Mouse (Mus musculus) forebrain, embryonic 14.5 days (tissue): Measurements from ENCODE around the gene Aff3. TPM values are rescaled to one million over a fixed set of nuclear protein-coding genes. Genes with fewer than 3 reads are reported as not detected.
A peak's percentile ranks its signal among the peaks of the same experiment; 100 is the strongest.

Experiments used
- ATAC-seq: fragments of 200-750 bp; cut with Nextera tagmentation; 2 replicates; pipeline ENCODE4 v1.8.0; 2017; ENCODE audit warnings: mild to moderate bottlenecking, moderate library complexity
- DNase-seq: peaks from one replicate; pipeline ENCODE4 v3.0.0-alpha.2; 2015; ENCODE audit warnings: low spot score
- H3K27ac ChIP-seq: fragments of 300-500 bp; sonication (generic); 2 replicates; pipeline ENCODE4 v1.5.1; 2014; ENCODE audit warnings: low read depth, mild to moderate bottlenecking, control low read depth, low read length, moderate library complexity
- H3K27me3 ChIP-seq: fragments of 300-500 bp; sonication (generic); replicated peaks from 2 replicates; pipeline ENCODE4 v1.6.1; 2014; ENCODE audit warnings: low read length, control low read depth, mixed read lengths; ENCODE audit not compliant: control insufficient read depth, insufficient read depth
- H3K36me3 ChIP-seq: fragments of 300-500 bp; sonication (generic); 2 replicates; pipeline ENCODE4 v1.6.1; 2014; ENCODE audit warnings: low read length, control low read depth; ENCODE audit not compliant: control insufficient read depth, insufficient read depth
- H3K4me1 ChIP-seq: fragments of 300-500 bp; sonication (generic); 2 replicates; pipeline ENCODE4 v1.6.1; 2014; ENCODE audit warnings: antibody characterized with exemption, low read length, control low read depth; ENCODE audit not compliant: control insufficient read depth, insufficient read depth
- H3K4me2 ChIP-seq: fragments of 300-500 bp; sonication (generic); 2 replicates; pipeline ENCODE4 v1.6.1; 2014; ENCODE audit warnings: mild to moderate bottlenecking, control low read depth, low read length
- H3K4me3 ChIP-seq: fragments of 300-500 bp; sonication (generic); 2 replicates; pipeline ENCODE4 v1.5.1; 2014; ENCODE audit warnings: low read depth, low read length, control low read depth
- H3K9ac ChIP-seq: fragments of 300-500 bp; sonication (generic); 2 replicates; pipeline ENCODE4 v1.6.1; 2014; ENCODE audit warnings: mild to moderate bottlenecking, low read length, control low read depth, moderate library complexity
- H3K9me3 ChIP-seq: fragments of 300-500 bp; sonication (generic); replicated peaks from 2 replicates; pipeline ENCODE4 v1.6.1; 2016; ENCODE audit warnings: low read length, control low read depth, mixed read lengths; ENCODE audit not compliant: control insufficient read depth
- WGBS: fragments of 180-500 bp; shearing (Covaris S2); extraction: QIAGEN DNeasy Blood & Tissue Kit; methylation state at CpG from one replicate; pipeline ENCODE4 v1.1.7; 2014; 5-methylcytosine and 5-hydroxymethylcytosine counted together
- polyA plus RNA-seq: library from polyadenylated mRNA; unstranded; fragments of >200 nt; fragmentation: Nextera tagmentation; extraction: Ambion mirVana; gene quantifications from 2 replicates; pipeline ENCODE4 v1.2.1, GENCODE M21; 2014

The Aff3 gene
- polyA plus RNA-seq, 1 experiment from 2014 or later, result 15.5 TPM

DNA sequence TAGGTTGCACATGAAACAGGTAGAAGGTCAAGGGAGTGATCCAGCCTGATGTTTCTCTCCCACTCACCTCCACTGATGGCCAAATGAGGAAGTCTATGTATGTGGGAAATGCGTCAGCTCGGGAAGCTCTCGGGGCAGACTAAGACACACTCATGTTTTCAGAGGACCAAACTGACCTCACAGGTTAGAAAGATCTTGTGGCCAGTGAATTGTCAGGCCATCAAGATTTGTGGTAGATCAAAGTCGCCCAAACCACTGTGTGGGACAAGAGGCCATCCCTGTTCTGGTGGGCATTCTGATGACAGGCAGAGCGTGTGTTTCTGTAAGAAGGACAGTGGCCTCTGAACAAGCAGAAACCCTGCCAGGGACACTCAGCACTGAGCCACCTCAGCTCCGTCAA, 175.0 kb downstream of the Aff3 start:
- Histone ChIP-seq H3K9me3 (no peaks in the 10 kb centered on the region), H3K4me1 (peaks cover 14% of the 10 kb centered on the region), H3K27me3 (no peaks in the 10 kb centered on the region), H3K27ac (no peak overlapping the region), H3K9ac (no peak overlapping the region), H3K4me2 (no peak overlapping the region), H3K36me3 (no peaks in the 10 kb centered on the region), H3K4me3 (no peak overlapping the region)
- 89% methylated on average over 6 of the region's 6 CpGs for WGBS
- DNase-seq (no peak), ATAC-seq (no peak)

DNA sequence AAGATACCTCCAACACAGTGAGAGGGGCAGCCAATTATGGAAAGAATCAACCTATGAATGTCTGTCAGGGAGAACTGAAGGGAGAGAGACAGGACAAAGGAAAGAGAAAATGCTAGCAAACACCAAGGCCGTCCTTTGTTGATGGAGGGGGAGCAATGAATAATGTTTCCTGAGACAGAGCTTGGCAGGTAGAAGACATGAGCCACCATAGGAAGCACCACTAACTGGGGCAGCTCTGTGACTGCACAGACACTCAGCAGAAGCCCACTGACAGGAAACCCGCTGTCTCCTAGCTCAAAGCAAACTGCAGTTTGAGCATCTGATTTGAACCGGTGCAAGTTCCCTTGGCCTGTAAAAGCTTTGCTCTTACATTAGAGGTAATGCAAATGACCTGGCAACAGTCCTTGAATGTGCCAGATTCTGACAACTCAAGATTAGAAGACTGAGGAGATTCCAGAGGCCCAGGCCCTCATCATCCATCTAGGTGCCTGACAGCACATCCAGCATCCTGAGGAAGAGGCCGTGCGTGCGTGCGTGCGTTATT, 176.0 kb downstream of the Aff3 start:
- DNase-seq (peak; percentile 56), ATAC-seq (no peak)
- Histone ChIP-seq H3K9me3 (no peaks in the 10 kb centered on the region), H3K4me1 (peaks cover 14% of the 10 kb centered on the region), H3K4me3 (no peak overlapping the region), H3K9ac (peak overlapping the region; percentile 35), H3K27ac (peak overlapping the region; percentile 23; the same call in 1 of the 2 replicates), H3K4me2 (no peak overlapping the region), H3K36me3 (no peaks in the 10 kb centered on the region), H3K27me3 (no peaks in the 10 kb centered on the region)
- WGBS, result 40% methylated on average over 8 of the region's 8 CpGs

- H3K27me3 ChIP-seq, result no peaks in the 10 kb centered on the region
- H3K27ac ChIP-seq, result no peak overlapping the region
- DNase-seq (no peak), ATAC-seq (no peak)
- H3K36me3 ChIP-seq, result no peaks in the 10 kb centered on the region
- no peak overlapping the region for H3K4me2 ChIP-seq
- no peak overlapping the region for H3K4me3 ChIP-seq
- no peaks in the 10 kb centered on the region for H3K9me3 ChIP-seq
- 90% methylated on average over 2 of the region's 2 CpGs for WGBS
- no peak overlapping the region for H3K9ac ChIP-seq
- peaks cover 14% of the 10 kb centered on the region for H3K4me1 ChIP-seq
Observed at GRCm38 (mm10) chr1:38487884-38488283, 176.9 kb downstream of the Aff3 start.

DNA sequence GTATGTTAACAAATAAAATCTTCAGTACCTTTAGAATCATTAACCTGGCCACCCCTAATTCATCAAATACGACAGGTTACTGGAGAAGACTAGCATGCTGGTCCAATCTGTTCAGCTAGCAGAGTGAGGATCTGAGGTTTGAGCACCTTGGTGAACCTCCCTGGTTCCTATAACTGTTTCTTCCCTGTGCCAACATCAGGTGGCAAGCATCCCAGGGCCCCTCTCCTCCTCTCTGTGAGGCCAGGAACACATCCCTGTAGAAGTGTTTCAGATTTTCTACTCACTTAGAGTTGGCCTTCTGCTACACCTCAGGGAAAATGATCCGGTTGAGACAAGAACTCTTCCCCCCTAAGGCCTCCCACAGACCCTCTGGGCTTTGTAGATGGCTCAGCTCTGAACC, 181.6 kb downstream of the Aff3 start:
- ATAC-seq, result no peak
- H3K4me2 ChIP-seq, result no peak overlapping the region
- no peaks in the 10 kb centered on the region for H3K36me3 ChIP-seq
- DNase-seq, result no peak
- no peaks in the 10 kb centered on the region for H3K9me3 ChIP-seq
- no peak overlapping the region for H3K4me3 ChIP-seq
- H3K27ac ChIP-seq, result no peak overlapping the region
- H3K4me1 ChIP-seq, result peaks cover 3% of the 10 kb centered on the region; the same call in 1 of the 2 replicates
- no peaks in the 10 kb centered on the region for H3K27me3 ChIP-seq
- H3K9ac ChIP-seq, result no peak overlapping the region
- WGBS, result 93% methylated on average over 2 of the region's 2 CpGs

DNA sequence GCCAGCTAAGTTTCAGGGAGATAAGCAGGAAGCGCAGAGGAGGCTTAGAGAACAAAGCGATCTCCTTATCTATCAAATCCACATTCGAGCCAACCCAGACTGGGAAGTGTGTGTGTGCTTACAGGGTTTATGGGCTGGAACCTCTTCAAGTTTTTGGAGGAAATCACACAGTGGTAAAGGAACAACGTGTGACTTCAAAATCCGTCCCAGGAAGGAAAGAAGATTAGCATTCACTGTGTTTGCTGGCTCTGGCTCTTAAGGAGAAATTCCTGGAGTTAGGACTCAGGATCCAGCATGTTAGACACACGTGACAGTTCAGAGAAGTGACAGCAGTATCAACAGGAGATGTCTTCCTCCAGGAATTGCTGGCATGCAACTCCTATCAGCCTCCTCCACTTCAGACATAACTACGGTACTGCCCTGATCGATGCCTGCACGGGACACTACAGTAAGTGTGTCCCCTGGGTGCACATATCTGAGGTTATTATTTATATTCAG, 186.5 kb downstream of the Aff3 start:
- Histone ChIP-seq H3K27ac (no peak overlapping the region), H3K9me3 (no peaks in the 10 kb centered on the region), H3K9ac (no peak overlapping the region), H3K36me3 (no peaks in the 10 kb centered on the region), H3K27me3 (no peaks in the 10 kb centered on the region), H3K4me1 (no peaks in the 10 kb centered on the region), H3K4me2 (no peak overlapping the region), H3K4me3 (no peak overlapping the region)
- peak; percentile 22 for DNase-seq
- ATAC-seq, result peak; percentile 23; the same call in 1 of the 2 replicates
- 78% methylated on average over 9 of the region's 9 CpGs for WGBS

DNA sequence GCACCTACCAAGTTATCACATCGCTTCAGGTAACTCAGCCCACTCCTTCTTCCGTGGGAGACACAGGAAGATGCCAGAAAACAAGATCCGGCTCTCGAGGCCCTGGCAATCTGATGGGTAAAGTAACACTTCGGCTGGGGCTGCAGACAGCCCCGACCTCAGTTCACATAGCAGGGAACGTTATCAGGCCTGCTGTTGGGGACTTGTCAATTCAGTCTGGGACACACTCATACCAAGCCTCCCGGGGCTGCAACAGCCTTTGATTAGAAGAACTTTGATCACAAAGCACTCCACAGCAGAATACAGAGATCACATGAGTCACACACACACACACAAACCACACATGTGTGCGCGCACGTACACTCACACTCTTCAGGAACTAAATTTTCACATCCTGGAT, 193.9 kb downstream of the Aff3 start:
- Histone ChIP-seq H3K27me3 (no peaks in the 10 kb centered on the region), H3K36me3 (no peaks in the 10 kb centered on the region), H3K4me1 (peaks cover 2% of the 10 kb centered on the region; the same call in 1 of the 2 replicates), H3K9me3 (no peaks in the 10 kb centered on the region), H3K4me2 (no peak overlapping the region), H3K27ac (no peak overlapping the region), H3K9ac (no peak overlapping the region), H3K4me3 (no peak overlapping the region)
- 84% methylated on average over 11 of the region's 11 CpGs for WGBS
- DNase-seq (no peak), ATAC-seq (no peak)

GRCm38 (mm10) chr1:38470166-38470565, 194.6 kb downstream of the Aff3 start:
- ATAC-seq (no peak), DNase-seq (no peak)
- H3K9me3 ChIP-seq, result no peaks in the 10 kb centered on the region
- H3K4me3 ChIP-seq, result no peak overlapping the region
- no peaks in the 10 kb centered on the region for H3K36me3 ChIP-seq
- no peaks in the 10 kb centered on the region for H3K27me3 ChIP-seq
- H3K4me2 ChIP-seq, result no peak overlapping the region
- 84% methylated on average over 5 of the region's 5 CpGs for WGBS
- H3K4me1 ChIP-seq, result peaks cover 2% of the 10 kb centered on the region; the same call in 1 of the 2 replicates
- no peak overlapping the region for H3K9ac ChIP-seq
- H3K27ac ChIP-seq, result no peak overlapping the region

- 55% methylated on average over 7 of the region's 7 CpGs for WGBS
- no peak overlapping the region for H3K9ac ChIP-seq
- DNase-seq (peak; percentile 51), ATAC-seq (peak; percentile 48; the same call in 1 of the 2 replicates)
- no peaks in the 10 kb centered on the region for H3K27me3 ChIP-seq
- no peak overlapping the region for H3K27ac ChIP-seq
- H3K36me3 ChIP-seq, result no peaks in the 10 kb centered on the region
- H3K4me2 ChIP-seq, result no peak overlapping the region
- no peak overlapping the region for H3K4me3 ChIP-seq
- no peaks in the 10 kb centered on the region for H3K9me3 ChIP-seq
- H3K4me1 ChIP-seq, result peaks cover 2% of the 10 kb centered on the region; the same call in 1 of the 2 replicates
Observed at GRCm38 (mm10) chr1:38467305-38468083, 197.3 kb downstream of the Aff3 start.

- H3K36me3 ChIP-seq, result no peaks in the 10 kb centered on the region
- no peaks in the 10 kb centered on the region for H3K27me3 ChIP-seq
- H3K4me2 ChIP-seq, result no peak overlapping the region
- H3K4me1 ChIP-seq, result peaks cover 2% of the 10 kb centered on the region
- H3K9ac ChIP-seq, result no peak overlapping the region
- no peak for ATAC-seq
- DNase-seq, result no peak
- H3K4me3 ChIP-seq, result no peak overlapping the region
- no peak overlapping the region for H3K27ac ChIP-seq
- 61% methylated on average over 7 of the region's 7 CpGs for WGBS
- H3K9me3 ChIP-seq, result no peaks in the 10 kb centered on the region
Observed at GRCm38 (mm10) chr1:38456719-38457269, 208.0 kb downstream of the Aff3 start.
